Mouse (Mus musculus): ENCODE measurements around the gene Fam234a. TPM values are rescaled to one million over a fixed set of nuclear protein-coding genes. Genes with fewer than 3 reads are reported as not detected.

Fam234a gene
- polyA plus RNA-seq (2015; fragmentation: Nextera tagmentation; extraction: Ambion mirVana): 11.5 and 15.8 TPM in 2 replicates

GRCm38 (mm10) chr17:26244101-26244841, at the start of gene Fam234a:
Fam234a (minus strand) TSS chr17:26244242.

DNA sequence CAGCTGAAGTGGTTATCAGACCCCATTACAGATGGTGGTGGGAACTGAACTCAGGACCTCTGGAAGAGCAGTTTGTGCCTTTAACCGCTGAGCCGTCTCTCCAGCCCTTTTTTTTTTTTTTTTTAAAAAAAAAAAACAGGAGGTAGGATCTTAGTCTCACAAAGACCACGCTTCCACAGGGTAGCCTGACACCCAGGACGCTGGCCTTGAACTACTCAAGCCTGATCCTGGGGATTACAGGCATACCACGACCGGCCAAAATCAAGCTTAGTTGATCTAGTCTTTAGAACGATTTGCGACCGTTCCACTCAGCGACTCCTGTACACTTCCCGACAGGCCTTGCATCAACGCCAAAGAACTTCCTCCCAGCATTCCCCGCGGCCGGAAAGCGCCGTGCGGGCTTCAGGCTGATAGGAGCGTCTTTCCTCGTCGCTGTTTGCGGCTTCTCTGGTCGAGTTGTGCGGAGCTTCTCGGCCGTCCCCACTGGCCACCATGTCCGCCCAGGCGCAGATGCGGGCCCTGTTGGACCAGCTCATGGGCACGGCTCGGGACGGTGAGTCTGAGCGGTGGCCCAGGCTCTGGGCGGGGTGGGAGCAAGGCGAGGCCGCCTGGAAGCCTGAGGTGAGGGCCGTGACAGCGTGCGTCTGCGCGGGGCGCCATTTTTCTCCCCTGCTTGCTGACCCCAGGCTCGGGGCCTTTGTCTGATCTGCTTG, 8.7 kb upstream of the Fam234a start, which contains the start of gene Luc7l:
Gene Luc7l, plus strand, starts transcription at position 358 of the 713 bp plus-strand sequence.

GRCm38 (mm10) chr17:26207686-26208085, 36.4 kb downstream of the Fam234a start, which contains the start of gene Arhgdig:
Arhgdig (minus strand) TSS chr17:26207786.

GRCm38 (mm10) chr17:26202737-26203136, 41.3 kb downstream of the Fam234a start, which contains the start of gene Rgs11:
Rgs11 (plus strand) TSS chr17:26202951.

DNA sequence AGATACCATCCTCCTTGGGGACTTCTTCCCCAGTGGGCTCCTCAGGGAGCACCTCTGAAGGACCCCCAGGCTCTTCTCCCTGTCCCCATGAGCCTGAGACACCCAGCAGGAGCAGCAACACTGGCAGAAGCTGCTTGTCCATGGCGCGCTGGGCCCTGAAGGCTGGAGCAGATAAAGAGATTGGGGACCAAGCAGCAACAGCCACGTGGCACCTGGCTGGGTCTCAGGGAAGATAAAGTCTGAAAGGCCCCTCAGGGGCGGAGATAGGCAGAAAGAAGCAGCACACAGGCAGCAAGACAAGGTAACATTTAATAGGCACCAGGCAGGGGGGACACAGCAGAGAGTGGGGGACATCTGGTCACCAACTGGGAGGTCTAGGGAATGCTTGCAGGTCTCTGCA, 45.1 kb downstream of the Fam234a start, which contains the start of gene Pdia2:
Gene Pdia2, minus strand, starts transcription at position 196 of the 400 bp plus-strand sequence.

Other genes with a start within 250 kb of the Fam234a start
- 3.0 and 3.6 TPM in 2 replicates for gene Rab11fip3, start 174.7 kb downstream of the Fam234a start, polyA plus RNA-seq (2015; fragmentation: Nextera tagmentation; extraction: Ambion mirVana)
- gene Decr2, start 153.9 kb downstream of the Fam234a start, polyA plus RNA-seq (2015; fragmentation: Nextera tagmentation; extraction: Ambion mirVana): 7.4 and 9.5 TPM in 2 replicates
- 70.6 and 73.3 TPM in 2 replicates for gene Nme4, start 148.6 kb downstream of the Fam234a start, polyA plus RNA-seq (2015; fragmentation: Nextera tagmentation; extraction: Ambion mirVana)
- gene Tmem8, start 130.9 kb downstream of the Fam234a start, polyA plus RNA-seq (2015; fragmentation: Nextera tagmentation; extraction: Ambion mirVana): 3.2 and 4.2 TPM in 2 replicates
- 127 and 135 TPM in 2 replicates for gene Mrpl28, start 120.7 kb downstream of the Fam234a start, polyA plus RNA-seq (2015; fragmentation: Nextera tagmentation; extraction: Ambion mirVana)
- 5.7 and 7.1 TPM in 2 replicates for gene Axin1, start 105.6 kb downstream of the Fam234a start, polyA plus RNA-seq (2015; fragmentation: Nextera tagmentation; extraction: Ambion mirVana)
- 71.2 and 101 TPM in 2 replicates for gene Pdia2, start 45.2 kb downstream of the Fam234a start, polyA plus RNA-seq (2015; fragmentation: Nextera tagmentation; extraction: Ambion mirVana)
- 0.85 and 1.2 TPM in 2 replicates for gene Rgs11, start 41.3 kb downstream of the Fam234a start, polyA plus RNA-seq (2015; fragmentation: Nextera tagmentation; extraction: Ambion mirVana)
- 23.8 and 32.1 TPM in 2 replicates for gene Arhgdig, start 36.5 kb downstream of the Fam234a start, polyA plus RNA-seq (2015; fragmentation: Nextera tagmentation; extraction: Ambion mirVana)
- gene Luc7l, start 8.7 kb upstream of the Fam234a start, polyA plus RNA-seq (2015; fragmentation: Nextera tagmentation; extraction: Ambion mirVana): 47.9 and 48.5 TPM in 2 replicates
- gene Neurl1b, start 170.6 kb upstream of the Fam234a start, polyA plus RNA-seq (2015; fragmentation: Nextera tagmentation; extraction: Ambion mirVana): 0.78 and 0.89 TPM in 2 replicates